Comparison of ENCODE assay signal across 22 mouse cellular contexts in the genomic region with DNA sequence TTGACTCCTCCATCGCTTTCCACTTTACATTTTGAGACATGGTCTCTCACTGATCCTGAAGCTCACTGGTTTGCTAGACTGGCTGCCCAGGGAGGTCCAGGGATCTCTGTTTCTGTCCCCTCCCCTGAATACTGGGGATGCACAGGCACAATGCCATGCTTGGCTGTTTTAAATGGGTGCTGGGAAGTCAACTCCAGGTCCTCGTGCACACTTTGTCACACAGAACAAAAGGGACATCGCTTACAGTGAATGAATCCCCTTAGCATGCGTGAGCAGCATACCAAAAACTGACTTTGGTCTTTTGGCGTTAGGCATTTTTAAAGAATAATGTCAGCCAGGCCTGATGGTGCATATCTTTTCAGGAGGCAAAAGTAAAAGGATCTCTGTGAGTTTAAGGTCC.
DNase-seq lines count a peak whose midpoint lies in the region; ATAC-seq lines count a peak whose summit lies in the region.
"Had no signal": no experiment of that assay in that cellular context is flagged by ENCODE, and none has a peak within 500 bp of the region (broad histone marks: within the 10 kb centered on the region; RNA-seq: fewer than 3 reads in every experiment).

No protein-coding gene starts in this region.

- H3K27me3 ChIP-seq in forebrain, embryonic 14.5 days (replicated peaks; ENCODE audit: control insufficient read depth, insufficient read depth, low read length): no peaks in the 10 kb centered on the region
- no peaks in the 10 kb centered on the region for H3K27me3 ChIP-seq in forebrain, embryonic 16.5 days (replicated peaks; ENCODE audit: control insufficient read depth, insufficient read depth, low read length)
- no peaks in the 10 kb centered on the region for H3K27me3 ChIP-seq in neural tube, embryonic 12.5 days (replicated peaks)
- H3K27me3 ChIP-seq in neural tube, embryonic 15.5 days (replicated peaks): no peaks in the 10 kb centered on the region
- no peaks in the 10 kb centered on the region for H3K27me3 ChIP-seq in hindbrain, embryonic 16.5 days (replicated peaks; ENCODE audit: control insufficient read depth, insufficient read depth, low read length)
- H3K27me3 ChIP-seq: heart, embryonic 15.5 days; intestine, embryonic 15.5 days; limb, embryonic 13.5 days; liver, embryonic 12.5 days; midbrain, embryonic 15.5 days had no signal

- ATAC-seq in forebrain, embryonic 14.5 days: no peak
- no peak for ATAC-seq in forebrain, embryonic 16.5 days
- peak; percentile 92 for ATAC-seq in neural tube, embryonic 12.5 days (ENCODE audit: low FRiP score, low read depth)
- ATAC-seq in neural tube, embryonic 15.5 days (ENCODE audit: low FRiP score): no peak; the same call in 1 of the 2 replicates
- ATAC-seq in hindbrain, embryonic 16.5 days: peak; percentile 81
- no peak for ATAC-seq in inflammation-experienced regulatory T-cells, adult 6 months
- ATAC-seq: CD4-positive, CD25-positive, alpha-beta regulatory T cell, adult 4 months; intestine, embryonic 15.5 days; liver, embryonic 12.5 days; midbrain, embryonic 15.5 days had no signal

- H3K27ac ChIP-seq in forebrain, embryonic 14.5 days (ENCODE audit: low read depth, low read length): no peak overlapping the region
- H3K27ac ChIP-seq in forebrain, embryonic 16.5 days (ENCODE audit: low read length): no peak overlapping the region
- H3K27ac ChIP-seq in neural tube, embryonic 12.5 days: no peak overlapping the region
- H3K27ac ChIP-seq in neural tube, embryonic 15.5 days (replicated peaks): no peak overlapping the region
- no peak overlapping the region for H3K27ac ChIP-seq in hindbrain, embryonic 16.5 days (ENCODE audit: low read depth, low read length)
- H3K27ac ChIP-seq: forebrain, embryonic 10.5 days; heart, embryonic 15.5 days; intestine, embryonic 15.5 days; layer of hippocampus, adult 2 months; limb, embryonic 13.5 days; liver, embryonic 12.5 days; midbrain, embryonic 15.5 days had no signal

- no peak overlapping the region for H3K4me3 ChIP-seq in forebrain, embryonic 14.5 days (ENCODE audit: low read depth, low read length)
- H3K4me3 ChIP-seq in forebrain, embryonic 16.5 days (replicated peaks; ENCODE audit: low read length): no peak overlapping the region
- H3K4me3 ChIP-seq in neural tube, embryonic 12.5 days: no peak overlapping the region
- H3K4me3 ChIP-seq in neural tube, embryonic 15.5 days (replicated peaks): no peak overlapping the region
- H3K4me3 ChIP-seq in hindbrain, embryonic 16.5 days (ENCODE audit: low read length): no peak overlapping the region
- H3K4me3 ChIP-seq: forebrain, embryonic 10.5 days; heart, embryonic 15.5 days; intestine, embryonic 15.5 days; layer of hippocampus, adult 2 months; limb, embryonic 13.5 days; liver, embryonic 12.5 days; midbrain, embryonic 15.5 days had no signal

- H3K9me3 ChIP-seq in forebrain, embryonic 14.5 days (replicated peaks; ENCODE audit: control insufficient read depth, low read length): no peaks in the 10 kb centered on the region
- no peaks in the 10 kb centered on the region for H3K9me3 ChIP-seq in forebrain, embryonic 16.5 days (ENCODE audit: control insufficient read depth, low read length)
- no peaks in the 10 kb centered on the region for H3K9me3 ChIP-seq in neural tube, embryonic 12.5 days
- H3K9me3 ChIP-seq in neural tube, embryonic 15.5 days (replicated peaks): no peaks in the 10 kb centered on the region
- no peaks in the 10 kb centered on the region for H3K9me3 ChIP-seq in hindbrain, embryonic 16.5 days (ENCODE audit: control insufficient read depth, low read length)
- H3K9me3 ChIP-seq: forebrain, embryonic 10.5 days; heart, embryonic 15.5 days; intestine, embryonic 15.5 days; limb, embryonic 13.5 days; liver, embryonic 12.5 days; midbrain, embryonic 15.5 days had no signal

- H3K9ac ChIP-seq in forebrain, embryonic 14.5 days (ENCODE audit: low read length): no peak overlapping the region
- no peak overlapping the region for H3K9ac ChIP-seq in forebrain, embryonic 16.5 days (replicated peaks; ENCODE audit: low read depth, low read length)
- H3K9ac ChIP-seq in neural tube, embryonic 12.5 days: no peak overlapping the region
- no peak overlapping the region for H3K9ac ChIP-seq in neural tube, embryonic 15.5 days (replicated peaks)
- H3K9ac ChIP-seq in hindbrain, embryonic 16.5 days (ENCODE audit: low read depth, low read length): no peak overlapping the region
- H3K9ac ChIP-seq: heart, embryonic 15.5 days; intestine, embryonic 15.5 days; limb, embryonic 13.5 days; liver, embryonic 12.5 days; midbrain, embryonic 15.5 days had no signal

- H3K4me1 ChIP-seq in forebrain, embryonic 14.5 days (ENCODE audit: control insufficient read depth, insufficient read depth, low read length): no peaks in the 10 kb centered on the region
- no peaks in the 10 kb centered on the region for H3K4me1 ChIP-seq in forebrain, embryonic 16.5 days (replicated peaks; ENCODE audit: control insufficient read depth, insufficient read depth, low read length)
- no peaks in the 10 kb centered on the region for H3K4me1 ChIP-seq in neural tube, embryonic 12.5 days
- H3K4me1 ChIP-seq in neural tube, embryonic 15.5 days: no peaks in the 10 kb centered on the region
- H3K4me1 ChIP-seq in hindbrain, embryonic 16.5 days (ENCODE audit: control insufficient read depth, insufficient read depth, low read depth, low read length): no peaks in the 10 kb centered on the region
- H3K4me1 ChIP-seq: forebrain, embryonic 10.5 days; heart, embryonic 15.5 days; intestine, embryonic 15.5 days; limb, embryonic 13.5 days; liver, embryonic 12.5 days; midbrain, embryonic 15.5 days had no signal

- peak; percentile 14 for DNase-seq in forebrain, embryonic 14.5 days (ENCODE audit: low spot score)
- DNase-seq in cerebellum, adult 9-11 months: no peak
- DNase-seq: cerebellum, adult 11-12 months; cerebellum, postnatal 25 days; heart, postnatal 36 days; kidney, adult 9 months; kidney, postnatal 14 days; lung, adult 18-20 months; lung, postnatal 10 days had no signal

- WGBS in forebrain, embryonic 14.5 days: 56% methylated on average over 5 of the region's 5 CpGs
- 52% methylated on average over 5 of the region's 5 CpGs for WGBS in forebrain, embryonic 16.5 days
- WGBS in neural tube, embryonic 12.5 days: 39% methylated on average over 5 of the region's 5 CpGs
- WGBS in neural tube, embryonic 15.5 days: 38% methylated on average over 5 of the region's 5 CpGs
- 34% methylated on average over 5 of the region's 5 CpGs for WGBS in hindbrain, embryonic 16.5 days

- H3K4me2 ChIP-seq in forebrain, embryonic 14.5 days (ENCODE audit: low read length): no peak overlapping the region
- H3K4me2 ChIP-seq in forebrain, embryonic 16.5 days (ENCODE audit: low read length): no peak overlapping the region
- H3K4me2 ChIP-seq in neural tube, embryonic 12.5 days (replicated peaks): no peak overlapping the region
- H3K4me2 ChIP-seq in neural tube, embryonic 15.5 days: no peak overlapping the region
- H3K4me2 ChIP-seq in hindbrain, embryonic 16.5 days (ENCODE audit: low read length): no peak overlapping the region
- H3K4me2 ChIP-seq: heart, embryonic 15.5 days; intestine, embryonic 15.5 days; limb, embryonic 13.5 days; liver, embryonic 12.5 days; midbrain, embryonic 15.5 days had no signal

- H3K36me3 ChIP-seq in forebrain, embryonic 14.5 days (ENCODE audit: control insufficient read depth, insufficient read depth, low read length): no peaks in the 10 kb centered on the region
- no peaks in the 10 kb centered on the region for H3K36me3 ChIP-seq in forebrain, embryonic 16.5 days (ENCODE audit: control insufficient read depth, insufficient read depth)
- H3K36me3 ChIP-seq in neural tube, embryonic 12.5 days: no peaks in the 10 kb centered on the region
- no peaks in the 10 kb centered on the region for H3K36me3 ChIP-seq in neural tube, embryonic 15.5 days
- H3K36me3 ChIP-seq in hindbrain, embryonic 16.5 days (ENCODE audit: control insufficient read depth, insufficient read depth, low read length): no peaks in the 10 kb centered on the region
- H3K36me3 ChIP-seq: forebrain, embryonic 10.5 days; heart, embryonic 15.5 days; intestine, embryonic 15.5 days; limb, embryonic 13.5 days; liver, embryonic 12.5 days; midbrain, embryonic 15.5 days had no signal

Comparison
In these comparisons a context has a peak if more than half of its experiments do, and no peak if none do; other contexts are left out.
1. ATAC-seq: peak in neural tube, embryonic 12.5 days (single experiment) and hindbrain, embryonic 16.5 days (single experiment); none in forebrain, embryonic 14.5 days (single experiment), forebrain, embryonic 16.5 days (single experiment), neural tube, embryonic 15.5 days (single experiment) and inflammation-experienced regulatory T-cells, adult 6 months (single experiment).